In genomic region chr1:75478916-75479634, GRCm38 (mm10) we compare ENCODE assay signal across 1 mouse cellular context.
TF ChIP-seq lines count a peak whose summit lies in the region.

Gene Chpf (minus strand): TSS chr1:75479307.
Gene Tmem198 (plus strand): TSS chr1:75479532.

TF ChIP-seq in CH12.LX, 34 proteins besides CTCF, POLR2A, EP300 and RAD21 (continued from another document):
- TF ChIP-seq ZMIZ1 (IDR thresholded peaks at IDR 0.05; ENCODE audit: low read depth, low read length) (peak; percentile 60), TBP (conservative IDR thresholded peaks at IDR 0.05; ENCODE audit: low read depth, low read length) (no peak), NRF1 (IDR thresholded peaks at IDR 0.05; ENCODE audit: low read depth, low read length) (peak; percentile 47), JUN (IDR thresholded peaks at IDR 0.05; ENCODE audit: insufficient read depth, low read depth, low read length) (0 out of 2 replicates have a peak, but pooled peaks have one; percentile 30), POLR2AphosphoS2 (IDR thresholded peaks at IDR 0.05; ENCODE audit: low read depth, low read length) (peak; percentile 40; the same call in 1 of the 2 replicates), CHD1 (IDR thresholded peaks at IDR 0.05; ENCODE audit: low read depth, low read length) (no peak), MAX (IDR thresholded peaks at IDR 0.05; ENCODE audit: low read length) (peak; percentile 59; the same call in 1 of the 2 replicates), KAT2A (IDR thresholded peaks at IDR 0.05; ENCODE audit: insufficient replicate concordance, low read length) (no peak), MYC (IDR thresholded peaks at IDR 0.05; ENCODE audit: low read depth, low read length) (0 out of 2 replicates have a peak, but pooled peaks have one; percentile 31), MAZ (IDR thresholded peaks at IDR 0.05; ENCODE audit: low read depth, low read length) (peak; percentile 98), SMC3 (IDR thresholded peaks at IDR 0.05; ENCODE audit: low read depth, low read length) (no peak), BHLHE40 (IDR thresholded peaks at IDR 0.05; ENCODE audit: low read depth, low read length) (0 out of 2 replicates have a peak, but pooled peaks have one; percentile 9), USF2 (conservative IDR thresholded peaks at IDR 0.05; ENCODE audit: low read depth, low read length) (no peak), ZC3H11A (IDR thresholded peaks at IDR 0.05; ENCODE audit: low read depth, low read length) (no peak), ZKSCAN1 (IDR thresholded peaks at IDR 0.05; ENCODE audit: borderline replicate concordance, low read depth, low read length) (no peak)
